Mouse (Mus musculus): ENCODE data around the gene Ckmt2.

Ckmt2 gene

DNA sequence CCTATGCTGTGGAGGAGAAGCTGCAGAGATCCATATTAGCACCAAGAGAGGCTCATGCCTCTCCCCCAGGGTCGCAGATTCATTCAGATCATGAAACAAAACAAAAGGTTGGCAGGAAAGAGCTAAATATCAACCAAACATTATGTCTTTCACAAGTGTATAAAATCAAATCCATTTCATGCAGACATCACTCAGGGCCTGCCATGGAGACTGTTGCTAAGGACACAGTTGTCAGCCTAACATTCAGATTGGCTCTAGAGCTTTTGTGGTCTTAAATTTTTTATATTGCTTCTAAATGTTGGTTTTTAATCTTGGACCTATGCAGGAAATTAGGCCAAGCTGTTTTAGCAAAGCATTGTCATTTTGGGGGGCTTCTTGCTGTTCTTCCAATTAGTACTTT, 8.1 kb downstream of the Ckmt2 start:
- no peak for DNase-seq

DNA sequence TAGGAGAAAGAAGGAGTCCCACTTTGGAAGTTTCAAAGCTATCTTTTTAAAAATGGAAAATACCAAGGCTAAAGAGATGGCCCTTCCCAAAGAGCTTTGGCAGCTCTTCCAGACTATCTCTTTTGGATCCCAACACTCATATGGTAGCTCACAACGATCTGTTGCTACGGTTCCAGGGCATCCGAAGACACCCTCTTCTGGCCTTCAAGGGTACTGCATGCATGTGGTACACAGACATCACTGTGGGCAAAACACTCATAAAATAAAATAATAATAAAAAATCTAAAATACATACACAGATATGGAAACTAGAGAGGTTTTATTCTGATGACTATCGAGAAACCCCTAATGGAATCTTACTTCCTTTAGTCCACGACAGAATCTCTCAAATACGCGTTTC, 17.9 kb downstream of the Ckmt2 start:
- DNase-seq = no peak

DNA sequence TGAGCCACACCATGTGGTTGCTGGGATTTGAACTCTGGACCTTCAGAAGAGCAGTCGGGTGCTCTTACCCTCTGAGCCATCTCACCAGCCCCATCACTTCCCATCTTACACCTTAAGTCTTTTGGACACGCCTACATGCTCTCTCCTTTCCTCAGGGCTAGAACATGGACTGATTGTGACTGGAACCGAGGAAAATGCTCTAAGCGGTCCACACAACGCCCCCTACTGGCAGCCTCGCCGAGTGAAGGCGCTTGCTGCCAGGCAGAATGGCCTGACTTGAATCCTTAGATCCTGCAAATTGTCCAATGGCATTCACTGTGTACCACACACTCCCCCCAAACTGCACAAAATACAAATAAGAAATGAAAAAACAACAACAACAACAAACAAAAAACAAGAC, 19.3 kb downstream of the Ckmt2 start:
- no peak for DNase-seq

DNA sequence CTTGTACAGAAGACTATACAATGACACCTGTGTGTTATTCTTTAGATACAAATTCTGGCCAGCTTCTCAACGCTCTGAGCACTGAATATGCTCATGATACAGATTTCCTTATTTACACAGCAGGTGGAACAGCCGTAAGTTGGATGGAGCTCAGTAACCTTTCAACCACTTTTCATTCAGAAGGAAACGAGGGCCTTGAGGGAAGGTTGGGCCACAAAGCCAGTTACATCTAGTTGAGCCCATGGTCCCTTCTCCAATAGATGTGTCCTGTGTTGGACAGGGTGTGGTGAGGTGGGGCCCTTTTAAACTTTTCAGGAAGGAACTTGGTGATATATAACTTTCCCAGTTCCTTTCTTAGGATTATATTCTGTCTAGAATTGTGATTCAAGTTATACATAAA, 22.3 kb downstream of the Ckmt2 start:
- no peak for DNase-seq

DNA sequence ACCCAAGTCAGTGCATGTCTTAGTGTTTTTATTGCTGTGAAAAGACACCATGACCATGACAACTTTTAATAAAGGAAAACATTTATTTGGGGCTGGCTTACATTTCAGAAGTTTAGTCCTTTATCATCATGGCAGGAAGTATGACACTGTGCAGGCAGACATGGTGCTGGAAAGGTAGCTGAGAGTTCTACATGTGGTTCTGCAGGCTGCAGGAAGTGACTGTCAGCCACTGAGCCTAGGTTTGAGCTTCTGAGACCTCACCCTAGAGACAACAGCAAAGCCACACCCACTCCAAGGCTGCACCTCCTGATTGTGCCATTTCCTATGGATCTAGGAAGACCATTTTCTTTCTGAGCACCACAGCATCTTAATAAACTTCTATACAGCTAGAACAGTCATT, 48.8 kb downstream of the Ckmt2 start:
- no peak for DNase-seq

DNA sequence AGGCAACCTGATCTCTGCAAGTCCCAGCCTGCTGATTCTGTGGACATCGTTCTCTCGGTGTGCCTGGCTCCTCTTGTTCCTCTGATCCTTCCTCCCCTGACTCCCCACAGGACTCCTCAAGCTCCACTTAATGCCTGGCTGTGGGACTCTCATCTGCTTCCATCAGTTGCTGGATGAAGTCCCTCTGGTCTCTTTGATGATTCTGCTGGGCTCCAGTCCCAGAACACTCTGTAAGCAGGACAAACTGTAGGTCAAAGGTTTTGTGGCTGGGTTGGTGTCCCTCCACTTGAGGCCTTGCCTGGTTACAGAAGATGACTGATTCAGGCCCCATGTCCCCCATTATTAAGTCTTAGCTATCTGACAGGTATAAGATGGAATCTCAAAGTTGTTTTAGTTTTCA, 50.6 kb downstream of the Ckmt2 start:
- DNase-seq = no peak

DNA sequence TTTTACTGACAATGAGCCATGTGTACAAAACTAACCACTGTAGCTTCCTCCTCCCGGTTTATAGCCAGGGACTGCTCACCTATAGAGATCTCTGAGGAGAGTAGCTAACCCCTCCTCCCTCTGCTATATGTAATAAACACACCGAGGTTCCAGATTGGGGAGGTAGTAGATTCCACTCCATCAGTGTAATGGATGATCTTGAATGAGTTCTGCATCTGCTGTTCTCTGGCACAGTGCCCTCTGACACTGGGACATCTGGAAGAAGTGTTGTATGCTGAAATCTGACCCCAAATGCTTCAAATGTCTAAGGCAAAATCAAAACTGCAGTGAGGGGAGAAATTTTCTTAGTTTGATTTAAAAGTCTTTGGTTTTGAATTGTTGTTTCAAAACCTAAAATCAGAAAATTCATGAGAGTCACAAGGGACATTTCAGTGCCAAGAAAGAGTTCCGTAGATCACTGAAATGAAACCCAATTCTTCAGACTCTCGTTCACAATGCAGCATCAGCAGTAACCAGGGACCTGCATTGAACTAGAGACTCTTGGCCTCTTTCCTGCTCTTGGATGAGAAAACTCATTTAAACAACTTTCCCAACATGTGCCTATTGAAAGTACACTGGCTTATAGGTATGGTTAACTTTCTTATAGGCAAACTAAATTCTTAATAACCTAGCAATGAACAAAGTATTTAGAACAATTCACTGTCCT, 51.7 kb downstream of the Ckmt2 start:
- DNase-seq = no peak

DNA sequence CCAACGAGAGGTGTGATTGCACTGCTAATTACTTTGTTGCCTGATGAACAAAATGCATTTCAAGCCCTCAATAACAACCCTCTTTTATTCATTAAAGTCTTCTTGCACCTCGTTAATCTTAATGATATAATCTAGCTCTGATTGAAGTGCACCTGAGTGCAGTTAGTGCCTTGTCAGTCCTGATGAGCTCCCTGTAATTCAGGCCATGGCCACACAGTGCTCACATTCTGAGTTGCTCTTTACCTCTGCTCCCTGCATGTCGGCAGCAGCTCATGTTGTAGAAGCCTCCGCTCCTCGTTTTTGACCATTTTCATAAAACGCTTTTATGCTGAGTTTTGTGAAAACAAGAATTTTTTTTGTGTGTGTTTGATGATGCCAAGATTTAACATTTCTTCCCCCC, 53.0 kb downstream of the Ckmt2 start:
- no peak for DNase-seq

DNA sequence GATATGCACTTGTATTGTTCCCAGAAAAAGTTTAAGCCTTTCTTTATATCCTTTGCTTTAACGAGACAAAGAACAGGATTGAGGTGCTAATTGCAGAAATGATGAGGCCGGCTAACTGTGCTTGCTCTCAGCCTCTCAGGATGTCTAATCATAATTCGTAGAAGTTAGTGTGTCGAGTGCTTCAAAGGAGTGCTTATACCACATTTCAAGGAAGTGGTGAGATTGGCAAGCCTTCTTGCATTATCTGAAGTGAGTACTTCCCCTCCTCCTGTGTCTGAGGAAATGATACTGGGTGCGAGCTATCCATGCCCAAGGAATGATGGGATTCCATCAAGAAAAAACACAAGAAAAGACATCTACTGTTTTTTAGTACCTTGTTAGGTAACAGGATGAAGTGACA, 62.0 kb downstream of the Ckmt2 start:
- DNase-seq = no peak

DNA sequence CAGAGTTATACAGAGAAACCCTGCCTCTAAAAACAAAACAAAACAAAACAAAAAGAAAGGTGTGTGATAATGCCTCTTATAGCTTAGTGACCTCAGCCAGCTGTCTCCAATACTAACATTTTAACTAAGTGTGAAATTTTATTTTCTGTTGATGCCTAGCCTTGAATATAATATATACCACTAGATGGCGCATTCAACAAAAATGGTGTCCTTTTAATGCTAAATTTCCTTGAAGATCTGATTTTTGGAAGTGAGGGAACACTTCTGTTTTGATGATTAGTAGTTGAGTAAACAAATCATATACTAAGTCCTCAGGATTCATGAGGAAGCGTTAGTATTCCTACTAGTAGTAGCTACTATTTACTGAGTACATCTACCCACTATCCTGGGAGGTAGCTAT, 67.2 kb downstream of the Ckmt2 start:
- DNase-seq = no peak

DNA sequence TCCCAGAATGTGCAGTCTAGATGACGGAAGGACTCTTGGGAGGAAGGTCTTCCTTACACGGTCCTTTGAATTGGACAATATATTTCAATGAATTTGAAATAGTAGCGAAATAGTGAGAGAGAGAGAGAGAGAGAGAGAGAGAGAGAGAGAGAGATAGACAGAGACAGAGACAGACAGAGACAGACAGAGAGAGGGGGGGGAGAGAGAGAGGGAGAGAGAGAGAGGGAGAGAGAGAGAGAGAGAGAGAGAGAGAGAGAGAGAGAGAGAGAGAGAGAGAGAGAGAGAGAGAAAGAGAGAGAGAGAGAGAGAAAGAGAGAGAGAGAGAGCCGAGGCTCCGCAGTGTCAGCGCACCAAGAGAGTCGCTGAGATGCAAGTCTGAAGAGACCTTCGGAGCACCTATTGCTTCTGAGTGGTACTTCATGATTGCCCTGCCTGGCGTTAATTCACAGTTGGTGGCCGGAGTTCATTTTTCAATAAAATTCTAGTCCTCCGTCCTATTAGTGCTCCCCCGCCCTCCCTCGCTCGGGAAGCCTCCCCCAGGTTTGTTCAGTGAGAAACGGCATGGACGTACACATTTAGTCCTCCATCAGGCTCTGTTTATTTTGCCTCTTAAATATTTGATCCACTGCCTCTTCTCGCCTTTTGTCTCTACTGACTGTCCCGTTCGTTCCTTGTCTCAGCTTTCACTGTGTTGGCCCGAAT, 68.7 kb downstream of the Ckmt2 start:
- peak; percentile 12 for DNase-seq

DNA sequence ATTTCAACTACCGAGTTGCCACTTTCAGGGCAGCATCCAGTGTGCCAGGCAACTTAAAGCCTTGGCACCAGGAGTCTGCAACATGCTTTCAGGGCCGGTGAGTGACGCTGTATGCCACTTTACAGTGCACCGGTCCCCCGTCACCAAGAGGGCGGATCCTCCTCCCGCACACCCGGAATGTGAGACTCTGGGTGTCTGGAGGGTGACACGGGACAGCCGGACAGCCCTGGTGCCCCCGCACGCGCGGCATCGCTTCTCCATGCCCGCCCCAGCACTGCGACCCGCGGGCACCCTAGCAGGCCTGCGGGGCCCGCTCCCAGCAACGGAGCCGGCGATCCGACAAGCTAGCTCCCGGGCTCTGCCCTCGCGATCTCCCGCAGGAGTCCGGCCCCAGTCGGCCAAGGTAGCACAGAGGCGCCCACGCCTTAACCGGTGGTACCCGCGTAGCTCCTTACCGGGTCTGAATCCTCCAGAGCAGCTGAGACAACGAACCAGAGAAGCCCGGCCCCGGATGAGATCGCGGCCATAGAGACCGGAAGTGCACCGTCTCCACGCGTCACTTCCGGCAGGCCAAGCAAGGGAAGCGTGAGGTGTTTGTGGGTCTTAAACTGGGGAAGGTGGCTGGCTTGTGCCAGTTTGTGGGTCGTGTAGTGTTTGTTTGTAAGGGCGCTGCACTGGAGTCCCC, 69.4 kb downstream of the Ckmt2 start, which contains the start of gene Zcchc9:
TSS of gene Zcchc9 (minus strand) at position 551 of the 685 bp plus-strand sequence.
- DNase-seq = peak; percentile 89
